Mouse (Mus musculus) erythroblast, embryonic 14.5 days (primary cell): ENCODE measurements at regions not wholly inside any gene's neighbourhood (a gene's known extent, or its start where the extent isn't known, plus 50 kb on each side); places are given as distances from the start of the nearest gene placed in this dataset.

Experiments used
- H3K27me3 ChIP-seq: 2 replicates; pipeline ENCODE4 v1.6.1; 2012; ENCODE audit warnings: inconsistent platforms; ENCODE audit not compliant: control insufficient read depth
- H3K36me3 ChIP-seq: 2 replicates; pipeline ENCODE4 v1.6.1; 2012; ENCODE audit warnings: mild to moderate bottlenecking, inconsistent platforms; ENCODE audit not compliant: control insufficient read depth
- H3K4me1 ChIP-seq: 2 replicates; pipeline ENCODE4 v1.6.1; 2012; ENCODE audit warnings: inconsistent platforms; ENCODE audit not compliant: control insufficient read depth
- H3K4me3 ChIP-seq: replicated peaks from 2 replicates; pipeline ENCODE3; 2012; ENCODE audit warnings: moderate library complexity, mild to moderate bottlenecking, inconsistent platforms
- H3K9me3 ChIP-seq: 2 replicates; pipeline ENCODE4 v1.6.1; 2012; ENCODE audit warnings: low read length, inconsistent platforms, mixed read lengths; ENCODE audit not compliant: control insufficient read depth
- GATA1 ChIP-seq: IDR thresholded peaks from 2 replicates; pipeline ENCODE4 v1.6.1; 2012; ENCODE audit warnings: low read length, inconsistent platforms, mixed read lengths
- TAL1 ChIP-seq: IDR thresholded peaks from 3 replicates; pipeline ENCODE4 v1.6.1; 2012; ENCODE audit warnings: low read length, inconsistent platforms, mixed read lengths

DNA sequence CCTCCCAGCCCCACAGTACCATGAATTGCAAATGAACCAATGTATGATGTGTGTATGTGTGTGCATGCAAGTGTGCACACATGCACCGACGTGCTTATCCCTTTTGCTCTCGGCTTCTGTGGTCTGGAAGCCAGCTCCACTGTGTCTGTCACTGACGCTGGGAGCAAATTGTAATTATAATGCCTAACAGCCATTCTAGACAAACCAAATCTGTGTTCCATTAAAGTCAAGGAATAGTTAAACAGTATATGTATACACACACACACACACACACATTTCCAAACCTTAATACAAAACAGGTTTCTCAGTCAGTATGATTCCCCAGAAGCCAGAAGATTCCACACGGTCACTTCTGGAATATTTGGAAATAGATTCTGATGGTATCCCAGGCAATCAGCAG is 560.3 kb upstream of the Gm26657 start:
- Histone ChIP-seq H3K27me3 (no peaks in the 10 kb centered on the region), H3K36me3 (no peaks in the 10 kb centered on the region), H3K9me3 (peaks cover 3% of the 10 kb centered on the region; the same call in 1 of the 2 replicates), H3K4me1 (no peaks in the 10 kb centered on the region), H3K4me3 (no peak overlapping the region)
- TF ChIP-seq GATA1 (no peak), TAL1 (no peak)

DNA sequence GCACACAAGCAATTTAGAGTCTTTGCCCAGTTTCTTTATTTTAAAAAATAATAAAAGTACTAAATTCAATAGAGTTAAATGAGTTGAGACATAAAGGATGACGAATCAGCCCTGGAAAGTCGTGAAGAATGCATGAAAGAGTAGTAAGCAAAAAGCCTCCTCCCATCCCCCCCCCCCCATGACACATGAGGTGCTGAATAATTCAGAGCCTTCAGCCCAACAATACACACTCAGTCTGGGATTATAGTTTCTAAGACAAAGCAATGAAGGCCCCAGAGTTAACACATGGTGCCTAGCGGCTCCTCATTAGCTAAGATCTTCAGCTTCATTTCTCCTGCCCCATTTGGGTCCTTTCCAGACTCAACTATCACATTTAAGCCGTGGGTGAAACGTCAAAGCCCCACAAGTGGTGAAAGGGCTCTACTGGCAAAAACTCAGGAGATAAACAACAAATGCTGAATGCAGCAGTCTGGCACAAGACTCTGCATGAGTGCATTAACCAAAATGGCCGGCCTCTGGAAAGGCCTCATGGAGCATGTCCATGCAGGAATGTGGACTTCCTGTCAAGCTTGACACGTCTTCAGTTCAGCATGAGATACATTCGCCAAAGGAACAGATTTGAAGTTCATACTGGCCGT is 560.9 kb upstream of the Gm26657 start:
- Histone ChIP-seq H3K36me3 (no peaks in the 10 kb centered on the region), H3K27me3 (no peaks in the 10 kb centered on the region), H3K9me3 (peaks cover 3% of the 10 kb centered on the region; the same call in 1 of the 2 replicates), H3K4me1 (no peaks in the 10 kb centered on the region), H3K4me3 (no peak overlapping the region)
- TF ChIP-seq TAL1 (no peak), GATA1 (no peak)

DNA sequence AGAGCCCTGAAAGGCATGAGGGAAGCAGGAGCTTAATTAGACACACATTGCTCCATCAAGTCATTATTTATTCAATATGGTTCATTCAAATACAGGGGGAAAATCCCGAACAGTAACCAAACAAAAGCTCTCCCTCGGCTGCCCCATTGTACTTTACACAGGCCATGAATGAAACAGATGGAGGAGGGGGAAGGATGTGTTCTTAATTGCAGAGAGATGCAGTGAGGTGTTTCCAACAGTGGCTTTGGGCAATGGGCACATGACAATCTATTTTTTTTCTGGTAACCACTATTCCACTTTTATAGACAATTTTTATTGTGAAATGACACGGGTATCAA is 578.6 kb upstream of the Gm26657 start:
- no peaks in the 10 kb centered on the region for H3K4me1 ChIP-seq
- H3K4me3 ChIP-seq: no peak overlapping the region
- no peaks in the 10 kb centered on the region for H3K36me3 ChIP-seq
- no peaks in the 10 kb centered on the region for H3K27me3 ChIP-seq
- no peak for TF ChIP-seq TAL1
- TF ChIP-seq GATA1: no peak
- peaks cover 8% of the 10 kb centered on the region; the same call in 1 of the 2 replicates for H3K9me3 ChIP-seq

DNA sequence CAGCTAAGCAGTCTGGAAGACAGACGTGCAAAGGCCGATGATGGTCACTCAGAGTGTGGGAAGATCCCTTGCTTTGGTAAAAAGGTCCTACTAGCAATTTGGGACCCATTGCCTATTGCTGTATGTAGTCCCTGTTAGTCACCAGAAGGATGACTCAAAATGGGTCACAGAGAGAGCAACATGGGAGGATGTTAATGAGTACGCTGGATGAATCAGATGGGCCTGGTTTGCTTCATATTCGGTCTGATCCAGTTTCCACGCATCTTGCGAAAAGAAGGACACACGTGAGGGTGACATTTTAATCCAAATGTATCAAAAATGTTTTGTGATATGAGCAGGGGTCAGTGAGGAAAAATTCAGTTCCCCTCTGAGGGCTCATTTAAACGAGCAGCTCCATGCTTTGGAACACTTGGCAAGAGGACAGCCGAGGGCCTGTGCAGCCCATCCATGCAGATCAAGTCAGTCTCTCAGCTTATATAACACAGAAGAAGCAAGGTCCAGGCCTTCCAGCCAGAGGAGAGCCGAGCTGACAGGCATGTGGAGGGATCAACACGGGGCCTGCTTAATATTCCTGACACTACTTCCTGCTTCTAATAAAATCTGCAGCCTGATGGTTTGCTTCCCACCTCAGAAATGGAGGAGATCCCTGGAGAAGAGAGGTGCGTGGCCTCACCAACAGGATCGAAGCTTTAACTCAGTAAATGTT is 579.2 kb upstream of the Gm26657 start:
- Histone ChIP-seq H3K27me3 (no peaks in the 10 kb centered on the region), H3K4me1 (no peaks in the 10 kb centered on the region), H3K36me3 (no peaks in the 10 kb centered on the region), H3K9me3 (peaks cover 8% of the 10 kb centered on the region; the same call in 1 of the 2 replicates), H3K4me3 (no peak overlapping the region)
- no peak for TF ChIP-seq GATA1
- no peak for TF ChIP-seq TAL1

DNA sequence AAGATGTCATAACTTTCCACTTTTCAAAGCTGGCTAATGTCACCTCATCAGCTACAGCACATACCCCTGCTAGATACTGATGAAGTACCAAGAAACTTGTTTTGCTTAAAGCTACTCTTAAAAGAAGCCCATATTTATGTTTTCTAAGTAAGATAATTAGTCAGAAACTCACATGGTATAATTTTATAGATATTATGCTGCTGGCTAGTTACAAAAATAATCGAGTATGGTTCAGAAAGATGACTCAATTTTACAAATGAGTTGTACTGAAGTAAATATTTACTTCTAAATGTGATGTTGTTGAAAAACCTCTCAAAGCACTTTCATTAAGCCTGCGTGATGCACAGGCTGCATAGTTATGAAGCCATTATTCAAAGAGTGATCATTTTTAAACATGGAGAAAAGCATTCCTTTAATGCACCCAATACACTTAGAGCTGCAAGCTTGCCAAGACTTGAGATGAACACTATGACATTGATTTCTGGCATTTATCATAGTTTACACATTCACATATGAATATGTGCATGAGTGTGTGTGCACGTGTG is 582.3 kb upstream of the Gm26657 start:
- Histone ChIP-seq H3K36me3 (no peaks in the 10 kb centered on the region), H3K27me3 (no peaks in the 10 kb centered on the region), H3K4me3 (no peak overlapping the region), H3K4me1 (no peaks in the 10 kb centered on the region), H3K9me3 (peaks cover 8% of the 10 kb centered on the region; the same call in 1 of the 2 replicates)
- TF ChIP-seq GATA1: no peak
- no peak for TF ChIP-seq TAL1

DNA sequence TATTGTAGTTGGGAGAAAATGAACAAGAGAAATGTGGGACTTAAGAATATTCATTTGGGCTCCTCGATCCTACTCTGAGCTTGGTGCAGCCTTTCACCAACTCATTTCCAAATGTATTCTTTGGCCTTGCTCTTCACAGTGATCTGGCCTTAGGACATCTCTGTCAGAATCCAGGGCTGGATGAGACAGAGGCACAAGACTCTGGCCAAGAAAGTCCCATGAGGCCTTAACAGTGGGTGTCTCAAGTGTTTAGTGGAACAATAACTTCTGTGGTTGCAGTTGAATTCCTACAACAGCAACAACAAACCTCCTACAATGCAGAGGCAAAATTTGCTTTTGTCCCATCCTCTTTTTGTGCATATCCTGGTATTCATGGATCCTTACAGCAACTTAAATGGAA is 589.2 kb upstream of the Gm26657 start:
- no peaks in the 10 kb centered on the region for H3K36me3 ChIP-seq
- TF ChIP-seq GATA1: no peak
- no peak for TF ChIP-seq TAL1
- no peak overlapping the region for H3K4me3 ChIP-seq
- no peaks in the 10 kb centered on the region for H3K9me3 ChIP-seq
- no peaks in the 10 kb centered on the region for H3K4me1 ChIP-seq
- H3K27me3 ChIP-seq: no peaks in the 10 kb centered on the region

DNA sequence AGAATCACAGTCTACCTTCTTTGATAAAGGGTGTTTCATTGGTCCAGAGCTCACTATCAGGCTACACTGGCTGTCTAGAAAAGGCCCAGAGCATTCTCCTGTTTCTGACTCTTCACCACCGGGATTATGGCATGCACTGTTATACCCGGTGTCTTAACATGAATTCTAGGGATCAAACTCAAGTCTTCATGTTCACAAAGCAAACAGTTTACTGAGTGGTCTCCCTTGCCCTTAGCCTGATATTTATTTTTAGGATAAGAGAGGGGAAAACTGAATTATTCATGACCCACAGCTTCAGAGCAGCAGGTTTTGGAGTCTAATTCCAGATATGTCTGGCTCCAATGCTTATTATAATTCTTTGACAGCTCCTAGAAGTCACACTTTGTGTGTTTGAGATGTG is 596.0 kb upstream of the Gm26657 start:
- no peak for TF ChIP-seq TAL1
- no peak for TF ChIP-seq GATA1
- Histone ChIP-seq H3K36me3 (no peaks in the 10 kb centered on the region), H3K9me3 (no peaks in the 10 kb centered on the region)

DNA sequence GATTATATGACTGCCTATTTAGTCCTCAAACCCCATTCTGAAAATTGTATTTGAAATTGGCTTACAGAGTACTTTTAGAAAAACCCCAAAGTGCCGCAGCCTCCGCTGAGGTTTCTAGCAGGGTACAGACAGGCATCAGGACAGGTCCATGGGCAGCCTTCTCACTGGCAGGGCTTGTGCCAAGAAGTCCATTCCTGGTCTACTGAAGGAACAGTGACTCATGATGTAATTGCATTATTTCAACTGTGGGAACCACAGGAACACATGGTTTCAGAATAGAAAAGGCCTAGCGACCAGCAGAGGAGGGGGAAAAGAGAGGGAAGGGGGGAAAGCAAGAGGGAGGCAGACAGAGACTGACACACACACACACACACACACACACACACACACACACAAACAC is 603.0 kb upstream of the Gm26657 start:
- Histone ChIP-seq H3K27me3 (no peaks in the 10 kb centered on the region), H3K4me3 (no peak overlapping the region), H3K9me3 (no peaks in the 10 kb centered on the region), H3K36me3 (no peaks in the 10 kb centered on the region), H3K4me1 (no peaks in the 10 kb centered on the region)
- TF ChIP-seq TAL1 (no peak), GATA1 (no peak)

More for the DNA sequence above, 596.0 kb upstream of the Gm26657 start:
- no peaks in the 10 kb centered on the region for H3K4me1 ChIP-seq
- H3K27me3 ChIP-seq: no peaks in the 10 kb centered on the region
- no peak overlapping the region for H3K4me3 ChIP-seq

DNA sequence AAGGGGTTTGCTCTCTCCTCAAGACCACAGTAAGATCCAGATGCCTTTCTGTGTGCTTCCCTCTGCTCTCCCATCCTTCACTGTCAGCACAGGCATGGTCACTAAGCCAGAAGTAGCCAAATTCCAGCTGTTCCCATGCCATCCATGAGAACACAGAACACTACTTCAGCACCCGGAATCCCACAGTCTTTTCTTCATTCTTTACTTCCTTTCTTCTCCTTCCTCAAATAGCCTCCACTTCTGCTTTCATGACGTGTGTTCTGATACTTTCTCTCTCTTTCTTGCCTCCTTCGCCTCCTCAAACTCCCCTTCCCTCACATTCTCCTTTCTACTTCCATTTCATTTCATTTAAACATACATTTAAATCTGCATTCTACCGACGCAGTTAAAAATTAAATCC is 602.1 kb upstream of the Klf4 start:
- TF ChIP-seq TAL1: no peak
- TF ChIP-seq GATA1: no peak
- Histone ChIP-seq H3K4me3 (no peak overlapping the region), H3K27me3 (no peaks in the 10 kb centered on the region), H3K9me3 (no peaks in the 10 kb centered on the region), H3K4me1 (no peaks in the 10 kb centered on the region), H3K36me3 (no peaks in the 10 kb centered on the region)
